Comparison of ENCODE assay signal across 10 mouse cellular contexts in the genomic region with DNA sequence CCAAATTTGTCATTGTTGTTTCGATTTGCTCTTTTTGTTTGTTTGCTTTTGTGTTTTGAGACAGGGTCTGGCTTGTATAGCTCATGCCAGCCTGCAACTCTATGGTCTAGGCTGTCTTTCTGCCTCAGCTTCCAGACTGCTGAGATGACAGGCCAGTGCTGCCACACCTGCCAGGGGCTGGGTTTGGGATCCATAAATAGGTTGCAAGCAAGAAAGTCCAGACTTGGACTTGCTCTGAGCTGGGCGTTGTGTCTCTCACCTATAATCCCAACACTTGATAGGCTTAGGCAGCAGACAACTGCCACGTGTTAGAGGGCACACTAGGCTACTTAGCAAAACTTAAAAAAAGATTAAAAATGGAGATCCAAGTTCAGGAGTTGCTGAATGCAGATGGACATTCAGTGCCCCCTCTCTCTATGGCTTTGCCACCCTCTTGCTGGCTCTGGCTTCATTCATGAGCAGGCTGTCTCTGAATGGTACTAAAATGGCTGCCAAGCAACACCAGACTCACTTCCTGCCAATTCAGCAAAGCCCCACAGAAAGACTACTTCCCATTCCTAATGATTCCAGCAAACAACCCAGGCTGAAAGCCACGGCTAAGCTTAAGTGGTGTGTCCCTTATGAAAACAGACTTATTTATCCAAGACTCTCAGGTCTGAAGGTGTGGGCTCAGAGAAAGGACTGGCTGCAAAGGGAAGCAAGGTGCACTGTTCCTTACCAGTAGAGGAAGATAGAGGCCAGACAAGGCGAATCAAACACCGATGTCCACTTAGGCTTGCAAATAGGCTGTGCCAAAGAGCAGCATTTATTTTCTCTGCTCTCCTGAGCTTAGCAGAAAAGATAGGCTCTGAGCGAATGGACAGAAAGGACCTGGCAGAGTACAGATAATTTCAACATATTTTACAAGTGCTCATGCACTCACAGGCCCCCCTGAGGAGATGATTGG. TPM values are rescaled to one million over a fixed set of nuclear protein-coding genes. Genes with fewer than 3 reads are reported as not detected.
DNase-seq lines count a peak whose midpoint lies in the region; ATAC-seq and TF ChIP-seq lines count a peak whose summit lies in the region.
"Had no signal": no experiment of that assay in that cellular context is flagged by ENCODE, and none has a peak within 500 bp of the region (broad histone marks: within the 10 kb centered on the region; RNA-seq: fewer than 3 reads in every experiment).

No protein-coding gene starts in this region.

- H3K36me3 ChIP-seq in G1E (replicated peaks), result peaks cover 65% of the 10 kb centered on the region
- H3K36me3 ChIP-seq in liver, embryonic 12.5 days, result no peaks in the 10 kb centered on the region
- H3K36me3 ChIP-seq: limb, embryonic 15.5 days had no signal

- H3K9ac ChIP-seq in liver, embryonic 12.5 days, result no peak overlapping the region
- H3K9ac ChIP-seq: limb, embryonic 15.5 days had no signal

- no peaks in the 10 kb centered on the region for H3K27me3 ChIP-seq in G1E (ENCODE audit: insufficient read depth, low read length)
- H3K27me3 ChIP-seq in liver, embryonic 12.5 days (replicated peaks), result no peaks in the 10 kb centered on the region
- H3K27me3 ChIP-seq: limb, embryonic 15.5 days had no signal

- H3K9me3 ChIP-seq in G1E (replicated peaks), result no peaks in the 10 kb centered on the region
- no peaks in the 10 kb centered on the region for H3K9me3 ChIP-seq in liver, embryonic 12.5 days (replicated peaks)
- H3K9me3 ChIP-seq: limb, embryonic 15.5 days had no signal

- peak; percentile 64 for DNase-seq in cerebellum, adult 11-12 months
- DNase-seq in cerebellum, postnatal 4 days (ENCODE audit: low spot score in 2 of 2), result no peak
- no peak for DNase-seq in layer of hippocampus, adult 2 months (ENCODE audit: low spot score in 2 of 2)
- DNase-seq in layer of hippocampus, postnatal 10 days (ENCODE audit: low spot score in 2 of 2), result no peak
- no peak for DNase-seq in G1E (ENCODE audit: low spot score)
- DNase-seq in embryo, embryonic 11 days, result no peak
- no peak for DNase-seq in right cerebral cortex, adult 18-20 months
- DNase-seq: heart, postnatal 4 days had no signal

- H3K4me3 ChIP-seq in layer of hippocampus, adult 2 months, result peak overlapping the region; percentile 8; the same call in 1 of the 2 replicates
- H3K4me3 ChIP-seq in G1E (ENCODE audit: low read depth, low read length), result peak overlapping the region; percentile 18; the same call in 1 of the 2 replicates
- no peak overlapping the region for H3K4me3 ChIP-seq in liver, embryonic 12.5 days
- H3K4me3 ChIP-seq: limb, embryonic 15.5 days had no signal

- no peak overlapping the region for H3K4me2 ChIP-seq in liver, embryonic 12.5 days
- H3K4me2 ChIP-seq: limb, embryonic 15.5 days had no signal

- no peak for ATAC-seq in G1E (ENCODE audit: extremely low read depth, insufficient number of reproducible peaks, low FRiP score, poor library complexity, severe bottlenecking)
- ATAC-seq in liver, embryonic 12.5 days, result no peak

- TF ChIP-seq CTCF in layer of hippocampus, adult 2 months (conservative IDR thresholded peaks at IDR 0.05), result no peak
- no peak for TF ChIP-seq CTCF in G1E (IDR thresholded peaks at IDR 0.05; ENCODE audit: low read depth, low read length)

- WGBS in liver, embryonic 12.5 days (ENCODE audit: insufficient replicate concordance), result 61% methylated on average over 7 of the region's 7 CpGs

- H3K27ac ChIP-seq in layer of hippocampus, adult 2 months, result peak overlapping the region; percentile 100
- H3K27ac ChIP-seq in liver, embryonic 12.5 days, result peak overlapping the region; percentile 82
- H3K27ac ChIP-seq: limb, embryonic 15.5 days had no signal

- peaks cover 94% of the 10 kb centered on the region for H3K4me1 ChIP-seq in G1E (ENCODE audit: insufficient read depth, low read depth, low read length)
- H3K4me1 ChIP-seq in liver, embryonic 12.5 days, result peaks cover 75% of the 10 kb centered on the region

RNA-seq across cellular contexts. Expression of a gene that starts 8.7 kb away (rescaled TPM):
- total RNA-seq in layer of hippocampus, adult 2 months (2021), result 100 to 1,000 TPM; 176 to 178 TPM
- total RNA-seq in layer of hippocampus, postnatal 10 days (2021), result 100 to 1,000 TPM; 124 to 137 TPM
- total RNA-seq in G1E (2014; fragmentation: Nextera tagmentation) (70.7 and 71.1 TPM in 2 replicates), G1E (2017) (28.7 and 32.4 TPM in 2 replicates)
- polyA plus RNA-seq in G1E (2012), result 21.1 and 21.2 TPM in 2 replicates
- polyA plus RNA-seq in liver, embryonic 12.5 days (2016; fragmentation: Nextera tagmentation; extraction: Ambion mirVana), result 2.1 and 2.7 TPM in 2 replicates
